Mouse (Mus musculus) right cerebral cortex, adult 18-20 months (tissue): ENCODE measurements around the gene Vmn2r9.
"Not testable (repeated sequence)": the region's sequence is repeated elsewhere in the genome, so short reads cannot be mapped to it uniquely, and the experiment has no call there.

ENCODE experiments used
- DNase-seq: peaks from one replicate; pipeline ENCODE4 v3.0.0; 2022; ENCODE audit warnings: mixed read lengths

The Vmn2r9 gene

DNA sequence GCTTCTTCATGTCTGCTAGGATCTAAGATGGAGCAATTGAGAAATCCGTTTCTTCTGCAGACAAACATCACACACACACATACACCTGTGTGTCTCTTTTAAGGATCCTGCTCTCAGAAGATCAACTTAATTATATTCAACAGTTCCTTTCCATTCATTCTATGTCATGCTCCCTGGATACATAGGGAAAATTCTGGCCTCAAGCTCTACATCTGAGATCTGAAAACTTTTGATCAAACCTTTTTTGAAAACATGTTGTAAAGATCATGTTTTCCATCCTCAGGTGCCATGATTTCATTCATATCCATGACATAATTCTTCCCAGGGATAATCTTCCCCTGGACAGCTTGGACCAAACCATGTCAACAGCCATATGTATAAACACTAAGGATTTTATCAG, at the start of gene Vmn2r9:
Vmn2r9 (minus strand) TSS at position 101 of the 400 bp plus-strand sequence.
- not testable (repeated sequence) for DNase-seq

DNA sequence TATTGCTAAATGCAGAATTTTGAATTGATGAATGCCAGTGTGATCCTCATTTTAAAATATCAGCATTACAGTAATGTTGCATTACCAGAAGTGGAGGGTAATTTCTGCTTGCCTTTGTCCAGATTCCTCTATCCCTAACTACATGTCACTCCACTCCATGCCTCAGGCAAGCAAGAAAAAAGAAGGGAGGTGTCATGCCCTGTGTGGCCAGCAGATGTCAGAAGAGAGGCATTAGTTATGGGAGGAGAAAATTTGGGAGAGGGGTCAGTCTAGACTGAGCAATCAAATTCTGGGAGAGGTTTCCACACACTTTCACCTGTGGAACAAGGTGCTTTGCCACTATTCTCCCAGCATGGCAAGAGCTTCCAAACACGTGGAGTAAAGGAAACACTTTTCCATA, 14.3 kb upstream of the Vmn2r9 start:
- DNase-seq: not testable (repeated sequence)

DNA sequence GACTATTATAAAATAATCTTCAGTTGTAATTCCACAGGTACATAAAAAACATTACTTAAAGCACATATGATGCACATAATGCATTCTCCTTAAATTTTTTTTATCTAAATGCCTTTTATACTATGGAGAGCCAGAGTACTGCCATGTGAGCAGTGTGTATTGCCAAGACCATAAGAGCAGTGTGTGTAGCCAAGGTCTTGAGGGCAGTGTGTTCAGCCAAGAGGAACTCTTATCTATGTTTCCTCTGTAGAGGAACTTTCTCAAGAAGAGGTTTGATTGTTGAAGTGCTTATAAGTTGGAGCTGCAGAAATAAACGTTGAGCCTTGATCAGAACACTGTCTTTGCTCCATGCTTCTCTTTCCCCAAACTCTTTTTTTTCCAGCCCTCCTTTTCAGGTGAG, 2.9 kb downstream of the Vmn2r9 start:
- DNase-seq: no peak

DNA sequence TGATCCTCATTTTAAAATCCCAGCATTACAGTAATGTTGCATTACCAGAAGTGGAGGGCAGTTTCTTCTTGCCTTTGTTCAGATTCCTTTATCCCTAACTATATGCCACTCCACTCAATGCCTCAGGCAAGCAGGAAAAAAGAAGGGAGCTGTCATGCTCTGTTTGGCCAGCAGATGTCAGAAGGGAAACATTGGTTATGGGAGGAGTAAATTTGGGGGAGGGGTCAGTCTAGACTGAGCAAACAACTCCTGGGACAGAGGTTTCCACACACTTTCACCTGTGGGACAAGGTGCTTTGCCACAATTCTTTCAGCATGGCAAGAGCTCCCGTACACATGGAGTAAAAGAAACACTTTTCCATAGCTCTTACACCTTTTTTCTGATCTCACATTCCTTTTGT, 16.2 kb downstream of the Vmn2r9 start:
- no peak for DNase-seq

DNA sequence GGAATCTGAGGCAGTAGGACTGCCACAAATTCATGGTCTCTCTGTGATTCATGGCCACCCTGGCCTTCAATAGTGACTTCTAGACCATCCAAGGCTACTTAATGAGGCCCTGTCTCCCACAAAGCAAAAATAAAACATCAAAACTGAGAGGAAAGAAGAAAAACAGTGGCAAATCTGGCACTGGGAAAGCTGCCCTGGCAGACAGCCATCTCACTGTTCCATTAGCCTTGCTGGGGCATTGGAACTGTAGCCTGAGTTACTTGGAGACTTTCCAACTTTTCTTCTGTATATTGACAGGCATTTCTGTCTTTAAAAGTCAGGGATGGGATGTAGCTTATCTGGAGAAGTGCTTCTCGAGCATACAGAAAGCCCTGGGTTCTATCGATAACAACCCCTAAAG, 29.1 kb downstream of the Vmn2r9 start:
- DNase-seq: no peak

DNA sequence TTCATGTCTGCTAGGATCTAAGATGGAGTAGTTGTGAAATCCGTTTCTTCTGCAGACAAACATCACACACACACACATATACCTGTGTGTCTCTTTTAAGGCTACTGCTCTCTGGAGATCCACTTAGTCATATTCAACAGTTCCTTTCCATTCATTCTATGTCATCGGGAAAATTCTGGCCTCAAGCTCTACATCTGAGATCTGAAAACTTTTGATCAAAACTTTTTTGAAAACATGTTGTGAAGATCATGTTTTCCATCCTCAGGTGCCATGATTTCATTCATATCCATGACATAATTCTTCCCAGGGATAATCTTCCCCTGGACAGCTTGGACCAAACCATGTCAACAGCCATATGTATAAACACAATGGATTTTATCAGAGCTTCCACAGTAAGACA, 43.7 kb downstream of the Vmn2r9 start, which contains the start of gene Vmn2r8:
Vmn2r8 (minus strand) TSS at position 101 of the 400 bp plus-strand sequence.
- DNase-seq: not testable (repeated sequence)

DNA sequence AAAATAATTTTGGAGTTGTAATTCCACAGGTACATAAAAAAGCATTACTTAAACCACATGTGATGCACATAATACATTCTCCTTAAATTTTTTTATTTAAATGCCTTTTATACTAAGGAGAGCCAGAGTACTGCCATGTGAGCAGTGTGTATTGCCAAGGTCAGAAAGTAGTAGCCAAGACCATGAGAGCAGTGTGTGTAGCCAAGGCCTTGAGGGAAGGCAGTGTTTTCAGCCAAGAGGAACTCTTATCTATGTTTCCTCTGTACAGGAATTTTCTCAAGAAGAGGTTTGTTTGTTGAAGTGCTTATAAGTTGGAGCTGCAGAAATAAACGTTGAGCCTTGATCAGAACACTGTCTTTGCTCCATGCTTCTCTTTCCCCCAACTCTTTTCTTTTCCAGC, 48.8 kb downstream of the Vmn2r9 start:
- no peak for DNase-seq

DNA sequence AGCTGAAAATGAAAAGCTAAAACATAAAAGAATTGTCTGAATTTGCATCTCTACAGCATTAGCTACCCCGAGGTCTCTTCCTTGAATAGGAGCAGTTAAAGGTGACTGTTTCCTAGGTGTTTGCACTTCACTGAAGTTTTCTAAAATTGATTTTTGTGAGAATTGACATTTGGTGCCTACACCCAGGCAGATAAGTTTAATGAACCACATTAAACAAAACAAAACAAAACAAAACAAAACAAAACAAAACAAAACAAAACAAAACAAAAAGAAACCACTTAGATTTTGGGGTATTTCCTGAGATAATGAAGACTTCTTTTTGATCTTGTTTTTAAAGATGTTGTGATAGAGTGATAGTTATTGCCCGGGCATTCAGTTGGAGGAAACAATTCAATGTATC, 57.1 kb downstream of the Vmn2r9 start, which contains the start of gene Tmed11:
Tmed11 (minus strand) TSS at position 101 of the 400 bp plus-strand sequence.
- not testable (repeated sequence) for DNase-seq

DNA sequence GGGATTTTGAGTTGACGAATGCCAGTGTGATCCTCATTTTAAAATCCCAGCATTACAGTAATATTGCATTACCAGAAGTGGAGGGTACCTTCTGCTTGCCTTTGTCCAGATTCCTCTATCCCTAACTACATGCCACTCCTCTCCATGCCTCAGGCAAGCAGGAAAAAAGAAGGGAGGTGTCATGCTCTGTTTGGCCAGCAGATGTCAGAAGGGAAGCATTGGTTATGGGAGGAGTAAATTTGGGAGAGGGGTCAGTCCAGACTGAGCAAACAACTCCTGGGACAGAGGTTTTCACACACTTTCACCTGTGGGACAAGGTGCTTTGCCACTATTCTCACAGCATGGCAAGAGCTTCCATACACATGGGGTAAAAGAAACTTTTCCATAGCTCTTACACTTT, 62.0 kb downstream of the Vmn2r9 start:
- not testable (repeated sequence) for DNase-seq
